Mouse (Mus musculus) liver, embryonic 13.5 days (tissue): ENCODE data around the gene Lrrk1. TPM values are rescaled to one million over a fixed set of nuclear protein-coding genes. Genes with fewer than 3 reads are reported as not detected.

Experiments used
- ATAC-seq: fragments of 200-750 bp; cut with Nextera tagmentation; 2 replicates; pipeline ENCODE4 v1.8.0; 2017; ENCODE audit warnings: low read depth, mild to moderate bottlenecking, moderate number of reproducible peaks, moderate library complexity
- DNase-seq: peaks from one replicate; pipeline ENCODE4 v3.0.0; 2022
- H3K27ac ChIP-seq: fragments of 300-500 bp; sonication (generic); 2 replicates; pipeline ENCODE4 v1.5.1; 2015; ENCODE audit warnings: moderate library complexity, mild to moderate bottlenecking, inconsistent platforms
- H3K27me3 ChIP-seq: fragments of 300-500 bp; sonication (generic); 2 replicates; pipeline ENCODE4 v1.6.1; 2015; ENCODE audit warnings: mild to moderate bottlenecking, inconsistent platforms
- H3K36me3 ChIP-seq: fragments of 300-500 bp; sonication (generic); 2 replicates; pipeline ENCODE4 v1.6.1; 2015; ENCODE audit warnings: mild to moderate bottlenecking, inconsistent platforms
- H3K4me1 ChIP-seq: fragments of 300-500 bp; sonication (generic); replicated peaks from 2 replicates; pipeline ENCODE4 v1.6.1; 2015; ENCODE audit warnings: inconsistent platforms
- H3K4me2 ChIP-seq: fragments of 300-500 bp; sonication (generic); 2 replicates; pipeline ENCODE4 v1.6.1; 2015; ENCODE audit warnings: inconsistent platforms, mild to moderate bottlenecking, moderate library complexity
- H3K4me3 ChIP-seq: fragments of 300-500 bp; sonication (generic); replicated peaks from 2 replicates; pipeline ENCODE4 v1.5.1; 2015; ENCODE audit warnings: mild to moderate bottlenecking, inconsistent platforms
- H3K9ac ChIP-seq: fragments of 300-500 bp; sonication (generic); 2 replicates; pipeline ENCODE4 v1.6.1; 2015; ENCODE audit warnings: mild to moderate bottlenecking, inconsistent platforms
- H3K9me3 ChIP-seq: fragments of 300-500 bp; sonication (generic); replicated peaks from 2 replicates; pipeline ENCODE4 v1.6.1; 2016; ENCODE audit warnings: inconsistent platforms
- WGBS: fragments of 180-500 bp; shearing (Covaris S2); methylation state at CpG from one replicate; pipeline ENCODE4 v1.1.7; 2015; ENCODE audit not compliant: insufficient replicate concordance; 5-methylcytosine and 5-hydroxymethylcytosine counted together
- polyA plus RNA-seq: library from polyadenylated mRNA; unstranded; fragments of >200 nt; fragmentation: Nextera tagmentation; extraction: Ambion mirVana; gene quantifications from 2 replicates; pipeline ENCODE4 v1.2.1, GENCODE M21; 2015

The Lrrk1 gene
- polyA plus RNA-seq, 1 experiment from 2014 or later = 4.2 TPM

DNA sequence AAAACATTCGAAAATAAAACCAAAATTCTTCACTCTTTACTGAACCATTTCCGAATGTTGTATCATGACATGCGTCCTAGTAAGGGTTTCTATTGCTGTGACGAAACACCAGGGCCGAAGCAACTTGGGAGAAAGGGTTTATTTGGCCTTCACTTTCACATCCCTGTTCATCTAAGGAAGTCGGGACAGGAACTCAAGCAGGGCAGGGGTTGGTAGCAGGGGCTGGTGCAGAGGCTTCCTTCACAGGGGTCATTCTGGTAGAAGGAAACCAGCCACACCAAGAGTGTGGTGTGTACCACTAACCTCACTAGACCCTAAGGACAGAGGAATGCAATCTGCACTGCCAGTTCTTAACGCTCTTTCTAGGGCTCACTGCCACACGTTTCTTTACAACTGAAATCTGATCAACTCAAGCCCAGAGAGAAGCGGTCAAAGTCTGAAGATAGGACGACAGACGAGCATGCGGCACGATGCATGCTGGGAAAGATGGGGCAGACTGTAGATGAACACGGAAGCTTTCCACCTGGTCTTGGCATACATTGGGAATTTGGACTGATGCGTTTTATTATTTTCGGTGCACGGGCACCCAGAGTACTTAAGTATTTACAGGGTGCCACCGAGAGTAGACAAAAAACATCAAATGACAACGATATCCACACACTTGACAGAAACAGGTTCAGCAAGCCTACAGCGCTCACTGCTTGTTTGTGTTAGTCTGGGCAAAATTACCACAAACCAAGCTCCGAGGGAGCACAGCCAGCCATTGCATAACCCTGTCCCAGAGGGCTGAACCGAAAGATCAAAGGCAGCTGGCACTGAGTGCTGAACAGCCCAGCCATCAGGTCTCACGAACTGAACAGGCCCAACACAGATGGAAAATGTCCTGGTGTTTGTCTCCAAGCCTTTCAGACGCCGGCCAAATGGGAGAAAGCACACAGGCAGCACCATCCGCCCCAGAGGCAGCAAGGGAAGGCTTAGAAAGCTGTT lies 77.2 kb downstream of the Lrrk1 start:
- Histone ChIP-seq H3K4me3 (no peak overlapping the region), H3K4me1 (peaks cover 30% of the 10 kb centered on the region), H3K4me2 (no peak overlapping the region), H3K27ac (peak overlapping the region; percentile 31; the same call in 1 of the 2 replicates), H3K27me3 (0 out of 2 replicates have a peak, but pooled peaks cover 2% of the 10 kb centered on the region), H3K36me3 (peaks cover 10% of the 10 kb centered on the region; the same call in 1 of the 2 replicates), H3K9ac (no peak overlapping the region), H3K9me3 (no peaks in the 10 kb centered on the region)
- ATAC-seq (peak; percentile 53; the same call in 1 of the 2 replicates), DNase-seq (no peak)
- WGBS = 66% methylated on average over 26 of the region's 26 CpGs

DNA sequence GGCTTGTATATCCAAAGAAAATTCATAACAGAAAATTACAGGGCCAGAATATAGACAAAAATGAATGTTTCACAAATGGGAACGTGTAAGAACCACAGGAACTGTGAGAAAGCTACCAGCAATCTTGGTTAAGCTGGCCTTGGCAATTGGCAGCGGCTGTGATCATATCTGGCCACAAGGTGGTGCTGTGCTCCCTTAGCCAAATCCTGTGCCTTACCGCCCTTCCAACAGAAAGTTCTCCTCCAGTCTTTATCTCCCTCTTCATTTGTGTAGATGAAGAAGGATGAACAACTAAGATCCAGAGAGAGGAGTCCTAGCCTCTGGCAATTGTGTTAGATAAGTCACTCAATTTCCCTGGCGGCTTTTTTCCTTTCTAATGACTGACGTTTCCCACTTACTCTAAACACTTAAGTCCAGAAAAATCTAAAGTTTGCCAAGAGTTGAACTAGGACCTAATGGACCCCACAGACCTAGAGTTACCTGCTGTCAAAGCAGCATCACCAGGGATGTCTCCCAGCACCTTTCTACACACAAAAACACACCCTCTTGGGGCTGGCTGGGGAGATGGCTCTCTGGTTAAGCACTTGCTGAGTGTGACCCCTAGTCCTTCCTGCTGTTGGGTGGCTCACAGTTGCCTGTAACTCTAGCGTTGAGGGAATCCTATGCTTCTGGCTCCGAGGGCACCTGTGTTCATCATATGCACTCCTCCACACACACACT lies 78.0 kb downstream of the Lrrk1 start:
- H3K27me3 ChIP-seq = 0 out of 2 replicates have a peak, but pooled peaks cover 2% of the 10 kb centered on the region
- H3K36me3 ChIP-seq = peaks cover 13% of the 10 kb centered on the region; the same call in 1 of the 2 replicates
- DNase-seq = peak; percentile 44
- no peak overlapping the region for H3K27ac ChIP-seq
- no peak overlapping the region for H3K9ac ChIP-seq
- H3K4me2 ChIP-seq = no peak overlapping the region
- no peak overlapping the region for H3K4me3 ChIP-seq
- WGBS = 29% methylated on average over 7 of the region's 7 CpGs
- H3K4me1 ChIP-seq = peaks cover 30% of the 10 kb centered on the region
- no peaks in the 10 kb centered on the region for H3K9me3 ChIP-seq
- no peak for ATAC-seq

DNA sequence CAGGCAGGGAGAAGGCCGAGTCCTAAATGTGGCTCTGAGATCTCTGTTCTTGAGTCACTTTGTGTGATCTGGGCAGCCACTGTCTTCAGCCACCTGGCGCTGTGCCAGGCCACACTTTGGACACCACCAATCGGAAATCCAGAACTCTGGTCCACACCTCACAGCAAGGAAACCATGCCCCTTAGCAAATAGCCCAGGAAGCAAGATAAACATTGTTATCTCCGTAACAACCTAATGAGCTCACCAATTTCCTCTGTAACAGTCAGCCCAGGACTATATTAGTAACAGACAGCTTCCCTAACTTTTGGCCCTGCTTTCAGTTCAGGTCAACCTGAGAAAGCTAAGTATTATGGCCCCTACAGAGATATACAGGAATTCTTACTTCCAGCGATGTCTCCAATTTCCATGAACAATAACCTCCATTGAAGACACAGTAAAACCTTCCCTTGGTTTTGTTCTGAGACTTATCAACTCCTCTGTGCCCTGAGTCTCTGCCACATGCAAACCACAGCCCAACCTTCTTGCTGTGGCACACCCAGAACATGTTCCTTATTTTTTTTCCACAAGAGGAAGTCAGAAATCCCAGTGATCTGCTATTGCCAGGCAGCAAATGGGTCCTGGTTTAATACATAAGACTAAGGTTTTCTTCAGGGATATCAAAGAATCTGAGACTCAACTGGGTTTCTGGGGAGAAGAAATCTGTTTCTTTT lies 78.8 kb downstream of the Lrrk1 start:
- 0 out of 2 replicates have a peak, but pooled peaks cover 2% of the 10 kb centered on the region for H3K27me3 ChIP-seq
- no peak overlapping the region for H3K4me2 ChIP-seq
- H3K9me3 ChIP-seq = no peaks in the 10 kb centered on the region
- no peak overlapping the region for H3K9ac ChIP-seq
- peak; percentile 74 for ATAC-seq
- no peak overlapping the region for H3K4me3 ChIP-seq
- peaks cover 30% of the 10 kb centered on the region for H3K4me1 ChIP-seq
- 29% methylated on average over 5 of the region's 5 CpGs for WGBS
- no peak for DNase-seq
- peak overlapping the region; percentile 56 for H3K27ac ChIP-seq
- H3K36me3 ChIP-seq = peaks cover 19% of the 10 kb centered on the region; the same call in 1 of the 2 replicates

DNA sequence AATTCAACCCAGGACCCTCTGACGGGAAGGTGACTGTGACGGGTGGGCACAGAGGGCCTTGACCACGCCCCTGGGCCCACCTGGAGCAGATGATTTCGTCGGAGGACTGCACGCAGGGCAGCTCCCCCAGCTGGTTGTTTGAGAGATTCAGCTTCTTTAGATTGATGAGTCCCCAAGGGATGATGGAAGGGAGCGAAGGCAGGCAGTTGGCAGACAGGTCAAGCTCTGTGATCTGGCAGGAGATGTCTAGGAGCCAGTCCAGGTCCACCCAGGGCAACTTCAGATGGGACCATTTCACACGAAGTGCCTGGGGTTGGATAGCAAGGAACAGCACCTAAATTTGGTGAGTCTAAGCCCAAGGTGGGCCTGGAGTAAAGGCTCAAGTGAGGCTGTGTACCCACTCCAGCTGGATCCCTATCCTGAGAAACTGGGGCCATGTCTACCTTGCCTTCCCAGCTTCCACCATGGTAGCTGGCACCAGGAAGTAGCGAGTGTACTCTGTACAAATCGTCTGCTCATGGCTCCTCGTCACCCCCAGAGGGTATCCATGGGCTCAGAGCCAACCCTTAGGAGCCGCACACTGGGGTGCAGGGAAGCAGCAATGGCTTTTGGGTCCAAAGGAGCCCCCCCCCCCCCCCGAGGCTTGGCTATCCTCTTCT lies 79.4 kb downstream of the Lrrk1 start:
- no peaks in the 10 kb centered on the region for H3K9me3 ChIP-seq
- no peak overlapping the region for H3K9ac ChIP-seq
- H3K4me1 ChIP-seq = peaks cover 30% of the 10 kb centered on the region
- ATAC-seq = peak; percentile 16; the same call in 1 of the 2 replicates
- 0 out of 2 replicates have a peak overlapping the region, but pooled peaks have one; percentile 56 for H3K27ac ChIP-seq
- H3K4me2 ChIP-seq = no peak overlapping the region
- H3K4me3 ChIP-seq = no peak overlapping the region
- DNase-seq = no peak
- 0 out of 2 replicates have a peak, but pooled peaks cover 2% of the 10 kb centered on the region for H3K27me3 ChIP-seq
- H3K36me3 ChIP-seq = peaks cover 21% of the 10 kb centered on the region; the same call in 1 of the 2 replicates
- WGBS = 67% methylated on average over 13 of the region's 13 CpGs

DNA sequence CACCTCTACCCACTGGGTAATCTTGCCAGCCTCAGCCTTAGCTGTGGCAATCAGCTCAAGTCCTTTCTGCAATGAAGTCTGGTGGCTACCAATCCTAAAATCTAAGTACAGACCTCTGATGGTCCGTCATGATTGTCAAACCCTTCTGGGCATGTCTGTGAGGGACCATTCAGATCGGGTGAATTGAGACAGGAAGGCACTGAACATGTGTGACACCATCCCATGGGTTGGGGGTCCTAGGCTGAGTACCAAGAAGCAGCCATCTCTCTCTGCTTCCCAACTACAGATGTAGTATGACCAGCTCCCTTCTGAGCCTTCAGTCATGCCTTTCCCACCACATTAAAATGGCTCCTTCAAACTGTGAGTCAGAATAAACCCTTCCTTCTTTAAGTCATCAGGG lies 80.4 kb downstream of the Lrrk1 start:
- peaks cover 21% of the 10 kb centered on the region; the same call in 1 of the 2 replicates for H3K36me3 ChIP-seq
- no peaks in the 10 kb centered on the region for H3K9me3 ChIP-seq
- H3K4me2 ChIP-seq = no peak overlapping the region
- H3K27ac ChIP-seq = no peak overlapping the region
- no peak for ATAC-seq
- DNase-seq = no peak
- 70% methylated on average over 2 of the region's 2 CpGs for WGBS
- H3K27me3 ChIP-seq = 0 out of 2 replicates have a peak, but pooled peaks cover 2% of the 10 kb centered on the region
- H3K9ac ChIP-seq = no peak overlapping the region
- peaks cover 30% of the 10 kb centered on the region for H3K4me1 ChIP-seq
- H3K4me3 ChIP-seq = no peak overlapping the region

DNA sequence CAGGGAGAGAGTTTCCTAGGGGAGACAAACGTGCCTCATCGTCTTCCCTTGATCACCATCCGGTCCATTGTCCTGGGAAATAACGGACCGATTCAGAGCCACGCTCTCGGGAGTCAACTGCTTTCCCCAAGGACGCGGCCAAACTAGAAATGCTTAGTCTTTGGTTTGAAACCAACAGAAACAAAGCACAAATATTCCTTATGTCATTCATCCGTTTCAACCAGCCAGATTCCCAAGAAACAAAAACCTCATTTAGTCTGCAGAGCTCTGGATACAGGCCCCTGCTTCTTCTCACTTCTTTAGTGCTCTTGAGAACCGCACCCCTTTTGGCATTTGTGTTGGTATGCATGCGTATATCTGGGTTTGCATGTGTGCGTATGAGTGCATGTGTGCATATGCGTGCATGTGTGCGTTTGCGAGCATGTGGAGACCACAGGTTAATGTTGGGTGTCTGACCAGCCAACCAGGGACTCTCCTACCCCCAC lies 82.4 kb downstream of the Lrrk1 start:
- H3K27ac ChIP-seq = no peak overlapping the region
- H3K4me1 ChIP-seq = peaks cover 23% of the 10 kb centered on the region
- 83% methylated on average over 16 of the region's 16 CpGs for WGBS
- DNase-seq = no peak
- H3K4me2 ChIP-seq = no peak overlapping the region
- H3K4me3 ChIP-seq = no peak overlapping the region
- no peaks in the 10 kb centered on the region for H3K9me3 ChIP-seq
- no peak overlapping the region for H3K9ac ChIP-seq
- peaks cover 28% of the 10 kb centered on the region; the same call in 1 of the 2 replicates for H3K36me3 ChIP-seq
- H3K27me3 ChIP-seq = 0 out of 2 replicates have a peak, but pooled peaks cover 2% of the 10 kb centered on the region
- ATAC-seq = no peak

GRCm38 (mm10) chr7:66304993-66305713 lies 83.0 kb downstream of the Lrrk1 start:
- DNase-seq (no peak), ATAC-seq (no peak)
- 0 out of 2 replicates have a peak, but pooled peaks cover 2% of the 10 kb centered on the region for H3K27me3 ChIP-seq
- H3K4me1 ChIP-seq = peaks cover 17% of the 10 kb centered on the region
- WGBS = 71% methylated on average over 8 of the region's 8 CpGs
- no peaks in the 10 kb centered on the region for H3K9me3 ChIP-seq
- H3K4me2 ChIP-seq = no peak overlapping the region
- H3K4me3 ChIP-seq = no peak overlapping the region
- peaks cover 28% of the 10 kb centered on the region; the same call in 1 of the 2 replicates for H3K36me3 ChIP-seq
- no peak overlapping the region for H3K9ac ChIP-seq
- H3K27ac ChIP-seq = no peak overlapping the region

- Histone ChIP-seq H3K4me1 (peaks cover 10% of the 10 kb centered on the region), H3K36me3 (peaks cover 28% of the 10 kb centered on the region; the same call in 1 of the 2 replicates), H3K4me3 (no peak overlapping the region), H3K27me3 (0 out of 2 replicates have a peak, but pooled peaks cover 2% of the 10 kb centered on the region), H3K27ac (no peak overlapping the region), H3K4me2 (no peak overlapping the region), H3K9me3 (no peaks in the 10 kb centered on the region), H3K9ac (no peak overlapping the region)
- ATAC-seq (no peak), DNase-seq (no peak)
- 61% methylated on average over 14 of the region's 14 CpGs for WGBS
Measured at GRCm38 (mm10) chr7:66303922-66304660, 84.1 kb downstream of the Lrrk1 start.

GRCm38 (mm10) chr7:66301486-66301885 lies 86.7 kb downstream of the Lrrk1 start:
- Histone ChIP-seq H3K4me1 (no peaks in the 10 kb centered on the region), H3K27ac (no peak overlapping the region), H3K4me3 (no peak overlapping the region), H3K36me3 (peaks cover 26% of the 10 kb centered on the region; the same call in 1 of the 2 replicates), H3K9me3 (no peaks in the 10 kb centered on the region), H3K9ac (no peak overlapping the region), H3K27me3 (no peaks in the 10 kb centered on the region), H3K4me2 (no peak overlapping the region)
- DNase-seq = no peak
- 65% methylated on average over 4 of the region's 4 CpGs for WGBS
- no peak for ATAC-seq
